Mouse (Mus musculus) brain, embryonic 14.5 days (tissue): ENCODE measurements around the gene Anapc16.

Source experiments
- CTCF ChIP-seq: fragments of 200-500 bp; IDR thresholded peaks from 2 replicates; pipeline ENCODE4 v1.5.1; 2012; ENCODE audit warnings: inconsistent platforms, mild to moderate bottlenecking, moderate library complexity, borderline replicate concordance; ENCODE audit not compliant: insufficient read depth, insufficient read length; ENCODE audit errors: extremely low read depth
- POLR2A ChIP-seq: fragments of 200-500 bp; IDR thresholded peaks from 2 replicates; pipeline ENCODE4 v1.6.1; 2012; ENCODE audit warnings: mild to moderate bottlenecking, inconsistent platforms, borderline replicate concordance; ENCODE audit not compliant: poor library complexity, insufficient read depth, insufficient read length, severe bottlenecking; ENCODE audit errors: extremely low read depth

DNA sequence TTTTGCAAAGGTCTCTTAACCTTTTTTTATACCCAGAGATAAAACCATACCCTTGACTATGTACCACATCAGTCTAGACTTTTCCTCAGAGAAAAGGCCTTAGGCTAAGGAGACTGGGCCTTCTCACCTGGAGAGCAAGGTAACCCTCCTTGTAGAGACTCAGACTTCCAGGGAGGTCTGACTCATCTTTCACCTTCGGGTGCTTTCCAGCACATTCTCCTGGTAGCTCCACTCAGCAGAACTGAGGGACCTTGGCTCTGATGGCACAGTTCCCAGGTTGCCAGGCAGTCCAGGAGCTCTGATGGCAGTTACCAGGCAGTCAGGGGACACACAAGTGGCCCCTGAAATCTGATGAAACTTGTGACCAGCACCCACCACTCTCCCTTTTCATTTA, 53.7 kb downstream of the Anapc16 start:
- TF ChIP-seq CTCF (no peak), POLR2A (no peak)
